Mouse (Mus musculus) lung, postnatal 0 days (tissue): ENCODE measurements around the gene Olfr1028.

ENCODE experiments used
- CTCF ChIP-seq: IDR thresholded peaks from 2 replicates; pipeline ENCODE4 v1.5.1; 2016; ENCODE audit warnings: antibody characterized with exemption, mild to moderate bottlenecking
- EP300 ChIP-seq: IDR thresholded peaks from 2 replicates; pipeline ENCODE4 v1.6.1; 2016; ENCODE audit warnings: antibody characterized with exemption, mild to moderate bottlenecking, control low read depth

DNA sequence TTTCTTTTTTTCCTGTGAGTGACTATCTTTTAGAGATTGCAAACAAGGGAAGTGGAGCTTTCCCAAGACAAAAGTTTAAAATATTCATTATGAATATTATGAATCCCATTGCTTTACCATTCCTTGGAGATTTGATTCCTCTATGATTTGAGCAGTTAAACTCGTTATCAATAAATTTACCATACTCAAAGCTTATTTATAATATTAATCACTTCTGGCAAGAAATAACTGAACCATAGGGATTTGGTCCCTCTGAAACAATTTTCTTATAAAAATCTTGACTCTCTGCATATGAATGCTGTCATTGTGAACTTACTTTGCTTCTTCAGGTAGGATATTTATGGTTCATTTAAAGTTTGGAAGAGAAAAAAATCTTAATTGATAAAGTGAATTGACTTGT, 35.3 kb upstream of the Olfr1028 start, which contains the start of gene Olfr1025-ps1:
- no peak for TF ChIP-seq EP300
- no peak for TF ChIP-seq CTCF
